In genomic region chr17:28232475-28233060, GRCm38 (mm10) we compare ENCODE assay signal across 8 mouse cellular contexts. TPM values are rescaled to one million over a fixed set of nuclear protein-coding genes. Genes with fewer than 3 reads are reported as not detected.
DNase-seq lines count a peak whose midpoint lies in the region; ATAC-seq and TF ChIP-seq lines count a peak whose summit lies in the region.

Gene Ppard (plus strand): TSS chr17:28232700.

- no peaks in the 10 kb centered on the region for H3K9me3 ChIP-seq in MEL (replicated peaks; ENCODE audit: insufficient read depth, low read length)
- no peaks in the 10 kb centered on the region for H3K9me3 ChIP-seq in lung, embryonic 16.5 days (ENCODE audit: control insufficient read depth, low read length)

- under 1% methylated on average over 55 of the region's 57 CpGs for WGBS in cerebellum, adult 2 months
- WGBS in lung, embryonic 16.5 days = under 1% methylated on average over 56 of the region's 57 CpGs

- peak within 1 kb of the TSS; percentile 68 for H3K4me2 ChIP-seq in lung, embryonic 16.5 days (ENCODE audit: low read depth, low read length)

- peaks cover 0 to 10% of the 10 kb centered on the region in 2 experiments; a peak in 3 of 4 replicates for H3K36me3 ChIP-seq in MEL (ENCODE audit: control insufficient read depth in 1 of 2, insufficient read depth in 2 of 2, low read length in 2 of 2)
- H3K36me3 ChIP-seq in lung, embryonic 16.5 days (ENCODE audit: control insufficient read depth, insufficient read depth, low read length) = no peaks in the 10 kb centered on the region

- TF ChIP-seq CTCF in MEL (IDR thresholded peaks at IDR 0.05 in 2 of 3, conservative IDR thresholded peaks at IDR 0.05 in 1 of 3; ENCODE audit: control insufficient read depth in 1 of 3, insufficient read depth in 1 of 3, low read depth in 2 of 3, low read length in 3 of 3, poor library complexity in 1 of 3, severe bottlenecking in 1 of 3) = peak; percentile 75 to 96 (median 94)
- TF ChIP-seq CTCF in cerebellum, adult 2 months (IDR thresholded peaks at IDR 0.05; ENCODE audit: borderline replicate concordance, insufficient read depth, low read depth, low read length) = peak; percentile 91

- peaks cover 7% of the 10 kb centered on the region for H3K79me2 ChIP-seq in MEL (ENCODE audit: control insufficient read depth, insufficient read depth, low read length, poor library complexity)

- peak; percentile 57 for TF ChIP-seq RAD21 in MEL (IDR thresholded peaks at IDR 0.05; ENCODE audit: low read depth, low read length)

- DNase-seq in MEL (ENCODE audit: low read depth, low spot score) = peak; percentile 97
- DNase-seq in cerebellum, adult 2 months = peak; percentile 95 to 96
- DNase-seq in forelimb bud, embryonic 11.5 days (ENCODE audit: low read depth, low spot score) = peak; percentile 95
- DNase-seq in layer of hippocampus, adult 9-10 months (ENCODE audit: low spot score) = peak; percentile 89
- peak; percentile 97 for DNase-seq in ovary, postnatal 10 days (ENCODE audit: low spot score)
- DNase-seq in thymus, postnatal 10 days (ENCODE audit: low spot score in 2 of 2) = peak; percentile 96 to 99

- peak within 1 kb of the TSS; percentile 83 to 89 for H3K4me3 ChIP-seq in MEL (ENCODE audit: control insufficient read depth in 1 of 2, insufficient read depth in 1 of 2, low read depth in 2 of 2, low read length in 2 of 2)
- H3K4me3 ChIP-seq in cerebellum, adult 2 months (replicated peaks; ENCODE audit: insufficient read depth, low read depth, low read length) = peak within 1 kb of the TSS; percentile 62
- peak within 1 kb of the TSS; percentile 79 for H3K4me3 ChIP-seq in lung, embryonic 16.5 days (ENCODE audit: low read length)

- no peaks in the 10 kb centered on the region for H3K27me3 ChIP-seq in MEL (ENCODE audit: control insufficient read depth in 1 of 2, insufficient read depth in 2 of 2, low read length in 2 of 2)
- no peaks in the 10 kb centered on the region for H3K27me3 ChIP-seq in cerebellum, adult 2 months (ENCODE audit: control insufficient read depth, insufficient read depth, low read length)
- H3K27me3 ChIP-seq in lung, embryonic 16.5 days (ENCODE audit: control insufficient read depth, insufficient read depth, low read depth, low read length) = no peaks in the 10 kb centered on the region

- H3K9ac ChIP-seq in MEL (ENCODE audit: control insufficient read depth, low read depth, low read length, poor library complexity, severe bottlenecking) = peak within 1 kb of the TSS; percentile 87
- H3K9ac ChIP-seq in lung, embryonic 16.5 days (ENCODE audit: low read length) = peak within 1 kb of the TSS; percentile 91

- peak; percentile 92 to 94 for ATAC-seq in hematopoietic stem cell, adult 5-6 weeks (replicated peaks in 1 of 2; ENCODE audit: insufficient read depth in 1 of 2, low FRiP score in 2 of 2, low TSS enrichment in 1 of 2, low read depth in 1 of 2, poor library complexity in 2 of 2, severe bottlenecking in 2 of 2)
- peak; percentile 98 for ATAC-seq in lung, embryonic 16.5 days (ENCODE audit: low read depth)

- no peak for TF ChIP-seq EP300 in MEL (IDR thresholded peaks at IDR 0.05; ENCODE audit: low read depth in 1 of 2, low read length in 2 of 2)

- H3K27ac ChIP-seq in MEL (ENCODE audit: control insufficient read depth, low read depth, low read length) = peak within 1 kb of the TSS; percentile 50
- no peak within 1 kb of the TSS for H3K27ac ChIP-seq in cerebellum, adult 2 months (ENCODE audit: insufficient read depth, low read length)
- peak within 1 kb of the TSS; percentile 83 for H3K27ac ChIP-seq in lung, embryonic 16.5 days (ENCODE audit: low read length)

- peak; percentile 61 to 68; a peak in 3 of 4 replicates for TF ChIP-seq POLR2A in MEL (IDR thresholded peaks at IDR 0.05; ENCODE audit: control insufficient read depth in 1 of 2, insufficient read depth in 1 of 2, low read depth in 1 of 2, low read length in 2 of 2, poor library complexity in 1 of 2)
- peak; percentile 47; the same call in 1 of the 2 replicates for TF ChIP-seq POLR2A in cerebellum, adult 2 months (IDR thresholded peaks at IDR 0.05; ENCODE audit: borderline replicate concordance, insufficient read depth, low read length)

- H3K4me1 ChIP-seq in MEL (ENCODE audit: control insufficient read depth in 1 of 2, insufficient read depth in 2 of 2, low read length in 2 of 2) = peaks cover 4 to 22% of the 10 kb centered on the region in 2 experiments; a peak in 3 of 4 replicates
- H3K4me1 ChIP-seq in cerebellum, adult 2 months (ENCODE audit: control insufficient read depth, insufficient read depth, low read length) = peaks cover 16% of the 10 kb centered on the region
- H3K4me1 ChIP-seq in lung, embryonic 16.5 days (replicated peaks; ENCODE audit: control insufficient read depth, insufficient read depth, low read length) = peaks cover 8% of the 10 kb centered on the region

TF ChIP-seq in MEL, 35 proteins besides CTCF, POLR2A, EP300 and RAD21:
- TF ChIP-seq TAL1 (IDR thresholded peaks at IDR 0.05; ENCODE audit: low read length) = no peak
- TF ChIP-seq SIN3A (IDR thresholded peaks at IDR 0.05; ENCODE audit: low read length) = peak; percentile 24; the same call in 1 of the 2 replicates
- no peak for TF ChIP-seq ZNF384 (IDR thresholded peaks at IDR 0.05; ENCODE audit: low read depth, low read length)
- peak; percentile 72 for TF ChIP-seq ETS1 (IDR thresholded peaks at IDR 0.05; ENCODE audit: low read depth, low read length)
- no peak for TF ChIP-seq CHD1 (IDR thresholded peaks at IDR 0.05; ENCODE audit: low read depth, low read length)
- 0 out of 2 replicates have a peak, but pooled peaks have one; percentile 24 for TF ChIP-seq POLR2AphosphoS2 (IDR thresholded peaks at IDR 0.05; ENCODE audit: low read length)
- no peak for TF ChIP-seq RCOR1 (IDR thresholded peaks at IDR 0.05; ENCODE audit: low read depth, low read length)
- TF ChIP-seq MAZ (IDR thresholded peaks at IDR 0.05; ENCODE audit: low read depth, low read length) = peak; percentile 58; the same call in 1 of the 2 replicates
- 0 out of 2 replicates have a peak, but pooled peaks have one; percentile 18 for TF ChIP-seq USF1 (IDR thresholded peaks at IDR 0.05; ENCODE audit: low read depth, low read length)
- no peak for TF ChIP-seq E2F4 (IDR thresholded peaks at IDR 0.05; ENCODE audit: borderline replicate concordance, low read depth, low read length)
- TF ChIP-seq BHLHE40 (IDR thresholded peaks at IDR 0.05; ENCODE audit: borderline replicate concordance, low read depth, low read length) = no peak
- peak; percentile 63; the same call in 1 of the 2 replicates for TF ChIP-seq HCFC1 (IDR thresholded peaks at IDR 0.05; ENCODE audit: low read depth, low read length)
- TF ChIP-seq UBTF (IDR thresholded peaks at IDR 0.05; ENCODE audit: borderline replicate concordance, insufficient read depth, low read depth, low read length) = 0 out of 2 replicates have a peak, but pooled peaks have one; percentile 17
- TF ChIP-seq MEF2A (IDR thresholded peaks at IDR 0.05; ENCODE audit: extremely low read depth, insufficient replicate concordance, low read depth, low read length, poor library complexity, severe bottlenecking) = no peak
- peak; percentile 69 for TF ChIP-seq SMC3 (IDR thresholded peaks at IDR 0.05; ENCODE audit: low read depth, low read length)
- TF ChIP-seq MAX (IDR thresholded peaks at IDR 0.05; ENCODE audit: low read length) = peak; percentile 44; the same call in 1 of the 2 replicates
- 0 out of 2 replicates have a peak, but pooled peaks have one; percentile 17 for TF ChIP-seq TBP (IDR thresholded peaks at IDR 0.05; ENCODE audit: low read depth, low read length)
- TF ChIP-seq USF2 (IDR thresholded peaks at IDR 0.05; ENCODE audit: borderline replicate concordance in 1 of 2, insufficient read depth in 1 of 2, low read depth in 1 of 2, low read length in 2 of 2) = no peak
- no peak for TF ChIP-seq MYC (IDR thresholded peaks at IDR 0.05; ENCODE audit: low read depth, low read length)
- peak; percentile 12; the same call in 1 of the 2 replicates for TF ChIP-seq ZC3H11A (IDR thresholded peaks at IDR 0.05; ENCODE audit: low read depth, low read length)
- TF ChIP-seq ELF1 (IDR thresholded peaks at IDR 0.05; ENCODE audit: low read depth, low read length) = peak; percentile 70; the same call in 1 of the 2 replicates
- 0 out of 2 replicates have a peak, but pooled peaks have one; percentile 47 for TF ChIP-seq ZMIZ1 (IDR thresholded peaks at IDR 0.05; ENCODE audit: low read depth, low read length)
- no peak for TF ChIP-seq TCF12 (IDR thresholded peaks at IDR 0.05; ENCODE audit: low read depth, low read length)
- TF ChIP-seq MXI1 (IDR thresholded peaks at IDR 0.05; ENCODE audit: low read depth, low read length) = 0 out of 2 replicates have a peak, but pooled peaks have one; percentile 1
- no peak for TF ChIP-seq CHD2 (IDR thresholded peaks at IDR 0.05; ENCODE audit: low read length)
- TF ChIP-seq JUND (IDR thresholded peaks at IDR 0.05; ENCODE audit: low read depth, low read length) = no peak
- peak; percentile 54; the same call in 1 of the 2 replicates for TF ChIP-seq NELFE (IDR thresholded peaks at IDR 0.05; ENCODE audit: low read depth, low read length)

RNA-seq across cellular contexts. Expression of gene Ppard, which starts in this region (rescaled TPM):
- 3.4 and 3.5 TPM in 2 replicates for total RNA-seq in MEL (2012; rRNA removed)
- polyA plus RNA-seq in MEL (2012; ENCODE audit: insufficient read depth in 1 of 2, insufficient read length in 2 of 2, low read depth in 1 of 2, low replicate concordance in 2 of 2, missing spikeins in 1 of 2) = 10 to 100 TPM in 1 of 2 experiments, not detected in 1; 12.7 TPM
- polyA plus RNA-seq in cerebellum, adult 2 months (2012; rRNA removed) = 26.8 and 27.1 TPM in 2 replicates
- 2.2 and 3.8 TPM in 2 replicates for total RNA-seq in hematopoietic stem cell, adult 5-6 weeks (2017)
- polyA plus RNA-seq in lung, embryonic 16.5 days (2015; fragmentation: Nextera tagmentation; extraction: Ambion mirVana) = 2.7 TPM in 2 replicates
